Mouse (Mus musculus): ENCODE results near the gene Cstl1. TPM values are rescaled to one million over a fixed set of nuclear protein-coding genes. Genes with fewer than 3 reads are reported as not detected.

Cstl1 gene
- polyA plus RNA-seq, 1 experiment = 0.61 TPM

Other genes starting within 250 kb of the Cstl1 start
- gene Nxt1, start 77.8 kb upstream of the Cstl1 start, polyA plus RNA-seq (2012; rRNA removed) = 22.4 and 24.8 TPM in 2 replicates
- gene Gzf1, start 69.3 kb upstream of the Cstl1 start, polyA plus RNA-seq (2012; rRNA removed) = 14.4 and 14.5 TPM in 2 replicates
- 1.3 and 1.5 TPM in 2 replicates for gene Napb, start 17.9 kb upstream of the Cstl1 start, polyA plus RNA-seq (2012; rRNA removed)
- gene Cst11, start 21.1 kb downstream of the Cstl1 start, polyA plus RNA-seq (2012; rRNA removed) = 655 and 970 TPM in 2 replicates
- 0.60 TPM in 1 of 2 replicates, not detected in the other for gene 8030411F24Rik, start 31.7 kb downstream of the Cstl1 start, polyA plus RNA-seq (2012; rRNA removed)
- gene Cst12, start 39.0 kb downstream of the Cstl1 start, polyA plus RNA-seq (2012; rRNA removed) = 188 and 311 TPM in 2 replicates
- 550 and 654 TPM in 2 replicates for gene Cst8, start 48.4 kb downstream of the Cstl1 start, polyA plus RNA-seq (2012; rRNA removed)
- 0.23 TPM in 1 of 2 replicates, not detected in the other for gene Cst13, start 69.7 kb downstream of the Cstl1 start, polyA plus RNA-seq (2012; rRNA removed)
- gene Cst9, start 84.8 kb downstream of the Cstl1 start, polyA plus RNA-seq (2012; rRNA removed) = 0.24 TPM in 1 of 2 replicates, not detected in the other
- 2,481 and 2,782 TPM in 2 replicates for gene 9230104L09Rik, start 114.7 kb downstream of the Cstl1 start, polyA plus RNA-seq (2012; rRNA removed)
- 1,716 and 1,883 TPM in 2 replicates for gene Cst3, start 125.3 kb downstream of the Cstl1 start, polyA plus RNA-seq (2012; rRNA removed)

Measured in gonadal fat pad, adult 2 months (tissue).